Mouse (Mus musculus) layer of hippocampus, postnatal 36 days (tissue): ENCODE measurements around the gene Cdc20b. TPM values are rescaled to one million over a fixed set of nuclear protein-coding genes. Genes with fewer than 3 reads are reported as not detected.
A peak's percentile ranks its signal among the peaks of the same experiment; 100 is the strongest.

Experiments
- DNase-seq, 2 experiments: peaks; one replicate each; pipeline ENCODE4 v3.0.0; 2022
- total RNA-seq, 2 experiments: library from RNA; stranded (reverse); gene quantifications; 2 replicates each; pipeline ENCODE4 v1.2.3; 2021

Gene Cdc20b
- total RNA-seq, 2 experiments from 2014 or later, result not detected

DNA sequence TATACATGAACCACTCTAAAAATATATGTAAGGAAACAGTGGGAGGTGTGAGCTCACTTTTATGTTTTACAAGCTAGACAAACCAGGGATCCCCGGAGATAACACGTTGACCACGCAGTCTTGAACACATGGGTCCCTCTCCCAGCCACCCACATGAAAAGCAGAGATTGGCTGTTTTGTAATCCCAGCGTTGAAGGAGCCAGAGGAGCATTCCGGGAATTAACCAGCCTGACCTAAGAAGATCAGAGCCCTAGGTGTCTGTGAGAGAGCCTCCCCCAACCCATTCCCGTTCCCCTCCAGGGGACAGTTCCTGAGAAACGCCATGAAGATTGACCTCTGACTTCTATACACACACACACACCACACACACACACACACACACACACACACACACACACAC is 3.6 kb upstream of the Cdc20b start:
- DNase-seq, result no peak

DNA sequence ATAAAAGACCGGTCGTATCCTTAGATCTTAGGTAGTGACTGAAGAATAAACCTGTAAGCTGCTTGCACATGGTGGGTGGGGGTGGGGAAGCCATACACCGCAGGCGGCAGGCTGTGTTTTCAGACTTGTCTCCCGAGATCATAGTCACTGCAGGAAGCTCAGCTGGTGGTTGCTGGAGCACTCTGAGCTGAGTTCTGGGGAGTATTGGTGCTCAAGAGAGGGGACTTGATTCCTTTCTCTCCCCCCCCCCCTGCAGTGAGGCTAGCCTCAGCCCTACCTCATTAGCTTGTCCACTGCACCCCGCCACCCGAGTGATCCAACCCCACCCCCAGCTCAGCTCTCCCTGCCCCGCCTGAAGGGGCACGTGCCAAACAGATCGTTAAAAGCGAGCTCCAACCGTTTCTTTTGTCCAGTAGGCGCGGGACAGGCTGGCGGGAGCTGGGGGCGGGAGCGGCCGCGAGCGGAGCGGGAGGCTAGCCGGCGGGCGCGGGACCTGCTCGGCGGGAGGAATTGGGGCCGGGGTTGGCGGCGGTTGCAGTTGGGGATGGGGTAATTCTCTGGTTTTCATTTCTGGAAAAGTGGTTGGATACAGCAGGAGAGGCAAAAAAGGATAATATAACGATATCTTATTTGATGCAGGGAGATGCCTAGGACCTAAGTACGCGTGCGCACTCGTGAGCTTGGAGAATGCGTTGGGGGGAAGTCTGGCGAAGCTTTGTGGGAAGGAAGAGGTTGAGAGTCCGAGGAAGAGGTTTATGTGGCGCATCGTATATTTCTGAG is 2.9 kb upstream of the Cdc20b start:
- DNase-seq, result peak in 1 of 2 experiments; percentile 49

DNA sequence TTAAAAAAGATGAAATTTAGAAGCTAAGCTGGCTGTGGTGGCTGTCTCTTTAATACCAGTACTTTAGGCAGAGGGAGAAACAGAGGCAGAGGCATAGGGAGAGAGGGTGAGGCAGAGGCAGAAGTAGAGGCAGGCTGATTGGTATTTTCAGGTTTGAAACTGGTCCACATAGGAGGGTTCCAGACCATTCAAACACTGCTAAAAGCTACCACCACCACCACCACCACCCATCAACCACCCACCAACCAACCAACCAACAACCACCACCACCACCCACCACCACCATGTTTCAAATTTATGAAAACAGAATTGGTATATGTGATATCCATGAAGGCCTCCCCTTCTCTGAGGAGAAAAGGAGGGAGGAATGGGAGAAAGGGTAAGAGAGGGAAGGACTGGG is 2.1 kb upstream of the Cdc20b start:
- DNase-seq, result no peak

DNA sequence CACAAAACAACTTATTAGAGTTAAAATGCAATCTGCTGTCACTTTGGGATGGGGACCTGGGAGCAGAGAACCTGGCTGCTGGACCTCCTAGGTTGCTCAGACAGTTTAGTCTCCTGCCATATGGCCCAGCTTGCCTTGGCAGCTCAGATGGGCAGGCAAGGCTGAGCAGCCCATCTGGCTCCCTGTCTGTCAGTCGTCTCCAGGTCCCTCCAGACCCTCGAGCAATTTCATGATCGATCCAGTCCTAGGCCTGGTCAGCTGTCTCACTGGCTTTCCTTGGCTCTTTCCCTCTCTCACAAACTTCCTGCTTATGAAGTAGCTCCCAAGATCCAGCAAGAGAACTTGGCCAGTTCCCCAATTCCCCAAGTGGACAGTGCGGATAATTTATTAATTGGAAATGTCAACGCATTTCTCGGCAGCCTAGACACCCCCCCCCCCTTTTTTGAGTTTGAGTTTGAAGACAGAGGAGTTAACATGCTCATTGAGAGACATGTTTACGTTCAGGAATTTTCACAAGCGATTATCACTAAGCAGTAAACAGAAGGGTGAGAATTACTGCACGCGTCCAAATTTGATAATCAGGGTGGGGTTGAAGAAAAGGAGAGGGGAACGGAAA is 532 bp upstream of the Cdc20b start:
- DNase-seq, result no peak

DNA sequence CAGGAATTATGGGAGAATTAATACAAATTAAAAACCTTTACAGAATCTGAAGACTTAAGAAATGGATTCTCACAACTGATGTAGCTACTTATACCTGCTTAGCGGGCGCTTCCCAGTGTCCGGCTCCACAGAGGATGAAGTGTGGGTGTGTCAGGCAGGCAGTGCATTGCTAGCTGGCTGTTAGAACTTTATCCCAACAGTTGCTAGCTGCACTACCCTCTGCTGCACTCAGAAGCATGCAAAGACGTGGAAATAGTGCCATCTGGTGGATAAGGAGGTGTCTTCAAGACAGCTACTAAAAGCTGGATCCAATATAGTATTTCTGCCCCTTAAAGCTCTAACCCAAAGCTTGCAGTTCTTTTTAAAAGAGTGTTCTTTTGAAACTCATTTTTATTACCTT is 941 bp downstream of the Cdc20b start:
- peak; percentile 42 to 61 for DNase-seq

DNA sequence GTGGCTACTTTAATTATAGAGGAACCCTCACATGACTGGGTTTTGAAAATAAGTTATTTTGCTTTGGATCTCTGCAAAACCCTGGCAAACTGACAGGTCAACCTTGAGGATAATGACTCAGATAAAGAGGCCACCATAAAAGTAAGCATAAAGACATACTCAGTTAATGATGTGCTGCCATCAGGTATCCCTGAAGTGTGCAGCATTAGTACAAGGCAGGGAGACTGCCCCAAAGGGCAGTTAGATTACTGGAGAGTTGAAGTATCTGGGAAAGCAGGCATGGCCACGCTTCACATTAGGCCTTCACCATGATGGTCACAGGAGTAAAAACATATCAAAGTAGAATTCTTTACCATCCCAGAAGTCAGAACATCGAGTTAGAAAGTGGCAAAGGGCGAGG is 10.0 kb downstream of the Cdc20b start:
- DNase-seq, result no peak

DNA sequence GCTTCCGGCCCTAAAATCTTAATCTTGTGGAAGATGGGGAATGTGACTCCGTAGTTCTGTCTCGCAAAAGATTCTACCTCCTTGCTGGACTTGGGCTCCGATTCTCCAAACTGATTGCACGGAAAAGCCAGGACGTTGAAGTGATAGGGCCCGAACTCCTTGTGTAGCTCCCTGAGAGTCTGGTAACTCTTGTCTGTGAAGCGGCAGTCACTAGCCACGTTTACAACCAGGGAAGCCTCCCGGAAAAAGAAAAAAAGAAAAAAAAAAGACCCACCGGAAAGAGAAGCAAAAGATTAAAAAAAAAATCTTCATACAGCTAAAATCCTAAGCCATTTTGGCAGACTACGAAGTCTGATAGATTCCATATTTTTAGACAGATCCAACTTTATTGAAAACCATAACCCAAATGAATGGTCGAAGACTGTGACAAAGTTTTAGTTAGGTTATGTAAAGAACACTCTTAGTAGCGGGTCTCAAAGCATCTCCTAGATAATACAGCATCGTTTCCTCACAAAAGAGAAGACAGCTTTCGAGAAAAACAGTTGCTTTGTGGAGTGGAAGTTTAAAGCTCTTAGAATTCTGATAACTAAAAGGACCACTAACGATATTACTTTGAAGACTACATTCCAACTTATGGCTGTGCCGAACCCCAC is 10.7 kb downstream of the Cdc20b start:
- DNase-seq, result no peak

DNA sequence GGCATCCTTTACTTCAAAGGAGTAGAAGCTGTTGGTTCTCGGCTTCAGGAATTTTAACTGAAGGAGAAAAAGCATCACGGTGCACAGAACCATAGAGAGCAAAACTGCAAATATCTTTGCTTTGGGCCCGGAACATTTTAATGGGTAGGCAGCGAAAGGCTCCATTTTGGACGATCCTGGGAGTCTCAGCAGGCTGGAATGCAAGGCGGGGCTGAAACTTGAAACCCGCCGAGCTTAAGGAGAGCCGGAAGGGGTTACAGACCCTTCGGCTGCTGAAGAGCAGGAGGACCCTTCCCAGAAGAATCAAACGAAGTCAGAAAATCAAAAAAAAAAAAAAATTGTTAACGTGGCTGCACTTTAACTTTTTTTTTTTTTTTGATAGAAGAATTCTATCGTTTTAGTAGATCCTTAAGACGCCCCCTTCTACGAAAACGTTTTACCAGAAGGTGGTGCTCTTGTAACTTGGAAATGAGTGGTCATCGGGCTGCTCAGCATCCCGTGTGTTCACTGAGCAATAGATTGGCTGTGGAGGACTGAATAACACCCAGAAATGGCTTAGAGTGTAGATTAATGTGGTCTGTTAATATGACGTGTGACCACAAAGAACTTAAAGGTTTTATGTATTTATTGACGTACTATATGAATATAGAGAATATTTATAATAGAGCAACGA is 11.4 kb downstream of the Cdc20b start, which contains the start of gene Gpx8:
Gene Gpx8, minus strand, starts transcription at position 200 of the 673 bp plus-strand sequence.
- no peak for DNase-seq

DNA sequence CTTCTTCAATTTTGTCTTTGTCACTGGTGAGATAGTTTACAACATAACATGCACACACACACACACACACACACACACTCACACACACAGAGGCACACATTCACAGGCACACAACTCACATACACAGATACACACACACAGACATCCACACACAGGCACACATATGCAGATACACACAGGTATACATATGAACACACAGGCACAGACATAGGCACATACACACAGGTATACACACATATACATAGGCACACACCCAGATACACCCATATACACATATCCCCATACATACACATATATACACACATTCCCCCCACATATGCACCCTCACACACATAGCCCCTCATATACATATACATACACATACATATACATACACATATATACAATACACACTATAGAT is 12.1 kb downstream of the Cdc20b start:
- DNase-seq, result no peak

DNA sequence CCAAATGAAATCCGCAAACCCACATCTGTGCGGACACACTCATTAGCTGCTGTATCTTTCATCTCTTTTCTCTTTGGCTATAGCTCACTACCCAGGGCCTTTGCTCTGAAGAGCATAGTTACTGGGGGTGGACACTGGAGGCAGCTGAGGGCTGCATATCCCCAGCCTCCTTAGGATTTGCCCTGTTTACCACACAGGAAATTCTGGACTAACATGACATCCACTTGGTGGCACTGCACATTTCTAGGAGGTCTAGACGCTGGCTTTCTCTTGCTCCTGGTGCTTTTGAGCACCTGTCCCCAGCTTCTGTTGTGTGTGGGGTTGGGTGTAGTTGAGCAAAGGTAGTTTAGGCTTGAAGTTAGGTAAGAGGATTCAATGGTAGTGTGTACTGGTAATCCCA is 12.7 kb downstream of the Cdc20b start:
- no peak for DNase-seq

DNA sequence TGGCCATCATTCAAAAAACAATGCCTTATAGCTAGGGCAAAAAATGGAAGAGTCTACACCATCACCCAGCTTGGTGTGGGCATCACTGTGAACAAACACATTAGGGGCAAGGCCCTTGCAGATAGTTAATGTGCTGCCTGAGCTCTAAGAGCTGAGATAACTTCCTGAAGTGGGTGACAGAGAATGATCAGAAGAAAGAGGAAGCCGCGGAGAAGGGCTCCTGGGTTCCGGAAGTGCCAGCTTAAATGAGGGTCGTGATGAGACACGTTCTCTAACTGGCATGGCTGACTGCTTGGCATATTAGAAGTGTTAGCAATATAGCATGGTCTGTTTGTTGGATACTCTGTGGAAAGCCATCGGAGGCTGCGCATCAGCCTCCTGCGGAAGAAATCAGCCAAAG is 19.3 kb downstream of the Cdc20b start:
- no peak for DNase-seq

DNA sequence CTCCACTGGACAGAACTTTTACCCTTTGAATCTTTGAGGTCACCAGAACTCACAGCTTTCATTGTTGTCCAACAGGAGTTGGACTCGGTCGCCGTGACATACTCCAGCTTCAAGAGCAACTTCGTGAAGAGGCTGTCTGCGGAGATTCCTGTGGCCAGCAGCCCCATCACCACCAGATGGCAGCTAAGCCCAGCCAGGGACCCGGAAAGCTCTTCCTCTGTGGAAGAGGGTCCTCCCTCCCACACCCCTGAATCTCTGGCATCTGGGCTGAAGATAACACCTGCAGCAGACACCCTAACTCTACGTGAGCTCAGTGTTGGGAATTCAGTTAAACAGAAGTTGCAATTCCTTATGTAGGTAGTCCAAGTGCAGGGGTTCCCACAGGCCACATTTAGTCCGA is 20.9 kb downstream of the Cdc20b start:
- no peak for DNase-seq

DNA sequence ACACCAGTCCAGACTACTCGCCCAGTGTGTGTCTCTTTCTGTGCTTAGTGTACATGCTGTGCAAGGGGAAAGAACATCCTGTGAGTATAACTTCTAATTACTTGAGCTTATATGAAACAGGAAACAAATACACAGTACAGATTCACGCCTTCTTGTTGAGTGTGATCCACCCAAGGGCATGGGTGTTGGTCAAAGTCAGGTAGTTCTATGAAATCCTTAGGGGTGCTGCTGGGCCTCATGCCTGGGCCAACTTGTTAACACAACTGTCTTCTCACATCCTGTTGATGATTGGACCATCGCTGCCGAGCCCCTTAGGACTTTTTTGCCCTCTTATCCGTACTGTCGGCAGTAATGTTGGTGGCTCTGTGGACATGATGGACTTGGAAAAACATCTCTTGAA is 26.8 kb downstream of the Cdc20b start:
- no peak for DNase-seq

DNA sequence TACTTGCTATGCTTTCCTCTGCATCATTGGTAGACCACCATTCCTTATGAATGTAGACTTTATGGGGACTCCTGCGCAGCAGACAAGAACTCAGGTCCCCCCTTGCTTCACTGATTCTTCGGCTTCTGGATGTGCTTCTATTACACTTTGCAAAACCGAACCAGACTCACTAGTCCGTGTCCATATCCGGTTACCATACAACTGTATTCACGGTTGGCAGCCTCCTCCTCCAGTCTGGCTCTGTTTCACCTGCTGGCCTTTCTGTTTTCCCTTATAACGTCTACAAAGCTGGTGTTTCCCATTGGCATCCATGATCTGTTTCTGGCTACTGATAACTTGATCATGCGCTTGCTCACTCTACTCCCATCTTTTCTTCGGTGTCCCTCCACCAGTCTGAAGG is 29.6 kb downstream of the Cdc20b start:
- no peak for DNase-seq

DNA sequence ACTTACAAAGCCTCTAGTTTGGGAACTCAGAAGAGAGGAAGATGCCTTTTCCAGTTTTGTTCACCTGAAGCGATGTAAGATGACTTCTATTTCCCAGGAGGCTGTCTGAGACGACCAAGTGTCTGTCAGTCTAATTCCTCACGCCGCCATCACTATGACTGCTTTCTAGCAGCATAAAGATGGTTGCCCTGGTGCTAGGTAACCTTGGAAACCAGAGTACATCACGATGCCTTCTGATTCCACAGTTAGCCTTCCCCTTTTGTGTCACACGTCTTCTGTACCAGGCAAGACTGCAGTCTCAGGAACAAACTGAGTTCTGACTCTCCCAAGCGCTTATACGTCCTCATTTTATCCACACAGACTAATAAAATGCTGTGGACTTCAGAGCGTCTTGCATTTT is 44.1 kb downstream of the Cdc20b start:
- no peak for DNase-seq

DNA sequence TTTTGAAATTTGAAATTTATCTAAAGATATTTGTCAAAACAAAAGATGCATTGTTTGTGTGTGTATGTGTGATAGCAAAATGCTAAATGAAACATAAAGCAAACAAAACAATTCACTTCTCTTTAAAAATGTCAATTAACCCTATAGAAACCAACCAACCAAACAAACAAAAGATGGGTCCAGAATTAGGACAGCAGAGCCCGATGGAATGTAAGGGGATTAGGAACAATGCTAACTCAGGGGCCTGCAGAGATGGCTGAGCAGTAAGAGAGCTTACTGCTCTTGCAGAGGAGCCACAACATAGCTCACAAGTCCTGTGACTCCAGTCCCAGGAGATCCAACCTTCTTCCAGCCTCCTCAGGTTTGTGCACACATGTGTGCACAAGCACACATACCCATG is 47.2 kb downstream of the Cdc20b start:
- DNase-seq, result no peak

DNA sequence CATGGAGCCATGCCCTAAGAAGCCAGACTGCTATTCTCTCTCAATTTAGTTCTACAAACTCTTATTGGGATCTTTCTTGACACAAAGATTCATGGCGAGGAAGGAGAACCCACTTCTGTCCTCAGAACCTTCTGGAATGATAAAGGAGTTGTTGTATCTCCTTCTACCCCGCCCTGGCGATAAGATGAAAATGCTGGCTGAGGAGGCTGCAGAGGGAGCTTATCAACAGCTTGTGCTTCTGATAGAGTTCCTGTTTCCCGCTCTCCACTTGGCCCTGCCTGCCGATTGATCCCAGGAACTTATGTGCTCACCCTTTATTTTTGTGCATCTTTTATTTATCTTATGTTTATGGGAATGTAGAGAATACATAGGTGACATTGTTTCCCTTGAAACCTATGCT is 49.8 kb downstream of the Cdc20b start:
- DNase-seq, result no peak

DNA sequence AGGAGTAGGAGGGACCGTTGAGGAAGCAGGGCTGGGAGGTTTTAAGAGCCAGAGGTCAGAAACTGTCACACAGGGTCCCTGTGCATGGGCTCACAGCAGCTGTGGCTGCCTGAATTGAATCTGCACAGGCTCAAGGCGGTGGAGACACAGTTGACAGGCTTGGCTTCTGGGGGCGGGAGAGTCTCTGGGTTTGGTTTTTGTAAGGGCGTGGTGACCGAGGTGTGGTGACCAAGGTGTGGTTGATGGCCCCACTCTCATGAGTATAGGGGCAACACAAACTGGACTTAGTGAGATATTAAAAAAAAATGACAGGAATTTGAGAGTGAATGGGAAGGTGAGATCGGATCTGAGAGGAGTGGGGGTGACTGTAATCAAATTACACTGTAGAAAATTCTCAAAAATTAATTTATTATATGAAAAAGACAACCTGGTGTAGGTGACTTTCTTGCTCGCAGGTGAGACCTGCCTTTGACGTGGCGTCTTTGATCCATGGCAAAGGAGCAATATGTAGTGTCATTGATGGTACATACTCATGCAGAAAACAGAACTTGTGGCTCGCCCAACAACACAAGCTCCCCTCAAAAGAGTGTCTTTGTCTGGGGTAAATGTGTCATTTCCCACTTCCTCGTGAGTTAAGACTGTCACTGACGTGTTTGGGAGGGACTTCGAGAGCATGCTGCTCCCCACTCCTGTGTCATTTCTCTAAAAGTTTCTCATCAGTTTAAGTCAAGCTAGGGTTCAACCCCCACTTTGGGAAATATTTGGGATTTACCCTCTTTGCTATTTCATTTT is 52.5 kb downstream of the Cdc20b start:
- no peak for DNase-seq

DNA sequence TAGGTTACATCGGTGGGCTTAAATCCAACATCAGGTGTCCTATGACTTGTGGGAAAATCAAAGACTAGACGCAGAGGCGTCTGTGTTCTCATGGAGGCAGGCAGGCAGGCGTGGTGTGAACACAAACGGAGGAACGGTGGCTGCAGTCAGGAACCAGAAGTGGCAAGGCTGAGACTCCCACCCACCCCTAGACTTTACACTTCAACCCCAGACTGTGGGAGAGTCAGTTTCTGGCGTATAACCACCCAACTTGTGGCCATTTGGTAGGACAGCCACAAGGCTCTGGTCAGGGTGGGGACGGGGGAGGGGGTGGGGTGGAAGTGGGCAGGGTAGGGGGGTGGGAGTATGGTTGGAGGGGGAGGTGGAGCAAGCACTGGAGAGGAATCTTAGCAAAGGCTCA is 55.6 kb downstream of the Cdc20b start:
- DNase-seq, result no peak

DNA sequence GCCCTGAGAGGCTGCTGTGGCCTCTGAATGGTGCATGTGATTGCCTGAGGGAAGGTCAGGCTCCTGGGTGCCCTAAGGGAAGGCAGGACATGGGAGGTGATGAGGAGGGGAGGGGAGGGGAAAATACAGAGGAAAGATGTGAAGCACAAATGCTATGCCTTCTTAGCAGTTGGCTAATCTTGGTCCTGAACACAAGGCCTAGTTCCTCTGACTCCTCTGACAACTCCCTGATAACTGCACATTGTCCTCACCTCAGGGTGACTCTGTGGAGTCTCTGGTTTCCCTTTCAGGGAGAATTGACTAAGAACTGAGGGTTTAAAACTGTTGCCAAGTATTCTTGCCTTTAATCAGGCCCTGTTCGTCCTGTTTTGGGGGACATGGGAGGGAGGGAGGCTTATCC is 59.7 kb downstream of the Cdc20b start:
- no peak for DNase-seq

DNA sequence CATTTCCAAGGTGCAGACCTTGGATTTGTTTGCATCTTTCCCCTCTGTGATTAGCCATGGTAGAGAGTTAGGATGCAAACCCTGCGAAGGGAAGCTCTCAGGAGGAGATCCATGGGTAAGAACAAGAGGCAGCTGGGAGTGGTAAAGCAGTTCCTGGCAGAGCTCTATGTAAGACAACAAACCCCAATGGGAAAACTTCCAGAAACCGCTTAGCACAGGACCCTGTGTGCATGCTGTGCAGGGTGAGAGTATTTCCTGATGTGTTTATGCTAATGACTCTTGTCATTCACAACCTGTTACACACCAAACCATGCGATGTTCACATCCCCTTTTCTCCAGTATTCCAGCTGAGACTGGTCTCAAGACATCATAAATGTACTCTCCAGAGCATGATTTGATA is 62.1 kb downstream of the Cdc20b start:
- DNase-seq, result no peak

DNA sequence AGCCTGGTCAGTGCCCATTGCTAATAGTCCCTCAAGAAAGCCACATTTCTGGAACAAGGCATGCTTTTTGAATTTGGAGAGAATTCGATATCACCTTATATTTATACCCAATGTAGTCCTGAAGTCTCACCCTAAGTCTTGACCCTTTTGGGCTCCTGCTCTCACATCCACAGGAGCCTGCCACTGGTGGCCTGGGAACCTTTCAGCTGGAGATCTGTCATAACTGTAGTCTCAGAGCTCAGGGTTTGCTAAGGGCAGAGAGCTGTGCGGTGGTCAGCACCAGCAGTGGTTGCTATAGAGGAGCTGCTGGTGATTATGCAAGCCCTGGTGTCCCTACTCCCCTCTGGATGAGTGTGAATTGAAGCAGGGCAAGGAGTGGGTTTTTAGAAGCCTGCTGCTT is 63.5 kb downstream of the Cdc20b start:
- no peak for DNase-seq

DNA sequence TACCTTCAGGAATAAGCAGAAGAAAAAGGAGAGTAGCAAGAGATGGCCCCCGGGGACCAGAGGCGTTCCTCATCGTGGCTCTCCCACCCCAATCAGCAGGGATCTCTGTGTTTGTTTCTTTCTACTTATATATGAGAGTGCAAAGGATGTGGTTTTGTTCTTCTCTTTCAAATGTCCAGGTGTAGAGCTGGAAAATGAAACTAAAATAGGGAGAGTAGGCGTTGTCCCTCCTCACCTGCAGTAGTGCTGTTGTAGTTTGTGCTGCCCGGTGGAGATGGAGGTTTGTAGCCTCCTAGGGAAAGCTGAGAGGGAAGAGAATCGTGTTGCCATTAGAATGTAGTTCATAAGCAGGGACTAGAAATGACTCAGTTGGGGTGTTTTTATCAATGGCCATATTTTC is 66.0 kb downstream of the Cdc20b start, which contains the start of gene Gzma:
Gene Gzma, minus strand, starts transcription at position 103 of the 400 bp plus-strand sequence.
- no peak for DNase-seq
